Mouse (Mus musculus) left cerebral cortex, adult 2 months (tissue): ENCODE data around the gene Eef1akmt1. TPM values are rescaled to one million over a fixed set of nuclear protein-coding genes. Genes with fewer than 3 reads are reported as not detected.
A peak's percentile ranks its signal among the peaks of the same experiment; 100 is the strongest.

ENCODE experiments used
- DNase-seq, 2 experiments: peaks; one replicate each; pipeline ENCODE4 v3.0.0; 2021 to 2022; ENCODE audit warnings: low spot score in 2 of 2, mixed read lengths in 1 of 2; ENCODE audit errors: extremely low spot score in 1 of 2
- H3K27ac ChIP-seq: fragments of 200-600 bp; 2 replicates; pipeline ENCODE4 v1.8.1; 2022
- H3K4me3 ChIP-seq: fragments of 200-600 bp; 2 replicates; pipeline ENCODE4 v1.8.1; 2022
- CTCF ChIP-seq: fragments of 200-600 bp; IDR thresholded peaks from 2 replicates; pipeline ENCODE4 v1.8.1; 2022; ENCODE audit warnings: antibody characterized with exemption, mild to moderate bottlenecking, moderate library complexity
- intact Hi-C: fragments of 180-260 bp; cut with DNase I; formaldehyde crosslinking; loops from one replicate; pipeline ENCODE4 v1.15.1; 2025
- total RNA-seq, 2 experiments: library from RNA; stranded (reverse); gene quantifications; 2 replicates each; pipeline ENCODE4 v1.2.3; 2021

The Eef1akmt1 gene
- total RNA-seq, 2 experiments from 2014 or later = 30.7 to 38.0 TPM

GRCm38 (mm10) chr14:57543420-57544039 is 27.9 kb downstream of the Eef1akmt1 start:
- Histone ChIP-seq H3K27ac (no peak overlapping the region), H3K4me3 (no peak overlapping the region)
- intact Hi-C loops = no loop called here
- TF ChIP-seq CTCF = no peak
- no peak for DNase-seq

- intact Hi-C loops = no loop called here
- TF ChIP-seq CTCF = no peak
Measured at GRCm38 (mm10) chr14:57542231-57542630, 29.2 kb downstream of the Eef1akmt1 start.

GRCm38 (mm10) chr14:57540683-57541082 is 30.7 kb downstream of the Eef1akmt1 start:
- peak overlapping the region; percentile 79 for H3K27ac ChIP-seq

More at GRCm38 (mm10) chr14:57542231-57542630, 29.2 kb downstream of the Eef1akmt1 start:
- DNase-seq = no peak
- no peak overlapping the region for H3K4me3 ChIP-seq
- H3K27ac ChIP-seq = no peak overlapping the region

GRCm38 (mm10) chr14:57537261-57538015 is 34.0 kb downstream of the Eef1akmt1 start:
- H3K4me3 ChIP-seq = no peak overlapping the region
- peak overlapping the region; percentile 47; the same call in 1 of the 2 replicates for H3K27ac ChIP-seq
- no peak for DNase-seq
- no peak for TF ChIP-seq CTCF
- intact Hi-C loops = no loop called here

More at GRCm38 (mm10) chr14:57540683-57541082, 30.7 kb downstream of the Eef1akmt1 start:
- H3K4me3 ChIP-seq = no peak overlapping the region
- no peak for DNase-seq
- TF ChIP-seq CTCF = no peak
- intact Hi-C loops = no loop called here

- H3K27ac ChIP-seq = peak overlapping the region; percentile 15; the same call in 1 of the 2 replicates
- intact Hi-C loops = no loop called here
- TF ChIP-seq CTCF = no peak
Measured at GRCm38 (mm10) chr14:57536820-57537219, 34.6 kb downstream of the Eef1akmt1 start.

GRCm38 (mm10) chr14:57535646-57536045 is 35.8 kb downstream of the Eef1akmt1 start:
- no peak for TF ChIP-seq CTCF
- Histone ChIP-seq H3K4me3 (no peak overlapping the region), H3K27ac (peak overlapping the region; percentile 51; the same call in 1 of the 2 replicates)
- intact Hi-C loops = loop anchor here (2.0 kb wide), 1 partner anchor 35 kb away; the partner anchor contains the start of gene Eef1akmt1
- DNase-seq = no peak

More at GRCm38 (mm10) chr14:57536820-57537219, 34.6 kb downstream of the Eef1akmt1 start:
- no peak for DNase-seq
- H3K4me3 ChIP-seq = no peak overlapping the region

GRCm38 (mm10) chr14:57534961-57535360 is 36.5 kb downstream of the Eef1akmt1 start:
- TF ChIP-seq CTCF = no peak
- no peak for DNase-seq
- intact Hi-C loops = loop anchor here (2.0 kb wide), 1 partner anchor 36 kb away; the partner anchor contains the start of gene Eef1akmt1
- H3K27ac ChIP-seq = peak overlapping the region; percentile 51
- no peak overlapping the region for H3K4me3 ChIP-seq

- no peak for DNase-seq
- Histone ChIP-seq H3K27ac (peak overlapping the region; percentile 51), H3K4me3 (no peak overlapping the region)
- no peak for TF ChIP-seq CTCF
- intact Hi-C loops = loop anchor here (2.0 kb wide), 1 partner anchor 36 kb away; the partner anchor contains the start of gene Eef1akmt1
Measured at GRCm38 (mm10) chr14:57534346-57534745, 37.1 kb downstream of the Eef1akmt1 start.

- intact Hi-C loops = loop anchor here (2.0 kb wide), 1 partner anchor 37 kb away; the partner anchor contains the start of gene Eef1akmt1
- no peak for TF ChIP-seq CTCF
- DNase-seq = no peak
- no peak overlapping the region for H3K4me3 ChIP-seq
- peak overlapping the region; percentile 24; the same call in 1 of the 2 replicates for H3K27ac ChIP-seq
Measured at GRCm38 (mm10) chr14:57533841-57534240, 37.6 kb downstream of the Eef1akmt1 start.

- intact Hi-C loops = no loop called here
- Histone ChIP-seq H3K27ac (no peak overlapping the region), H3K4me3 (no peak overlapping the region)
- DNase-seq = no peak
- peak; percentile 77 for TF ChIP-seq CTCF
Measured at GRCm38 (mm10) chr14:57533214-57533613, 38.2 kb downstream of the Eef1akmt1 start.

GRCm38 (mm10) chr14:57532577-57532976 is 38.8 kb downstream of the Eef1akmt1 start:
- TF ChIP-seq CTCF = no peak
- DNase-seq = no peak
- H3K4me3 ChIP-seq = no peak overlapping the region
- H3K27ac ChIP-seq = no peak overlapping the region
- intact Hi-C loops = no loop called here
